Mouse (Mus musculus) erythroblast, embryonic 14.5 days (primary cell): Measurements from ENCODE around the gene Slc7a15.

Experiments used
- GATA1 ChIP-seq: IDR thresholded peaks from 2 replicates; pipeline ENCODE4 v1.6.1; 2012; ENCODE audit warnings: low read length, inconsistent platforms, mixed read lengths
- TAL1 ChIP-seq: IDR thresholded peaks from 3 replicates; pipeline ENCODE4 v1.6.1; 2012; ENCODE audit warnings: low read length, inconsistent platforms, mixed read lengths

- TF ChIP-seq GATA1 (no peak), TAL1 (no peak)
Measured at GRCm38 (mm10) chr12:8632737-8633365, 34.0 kb upstream of the Slc7a15 start.
